Mouse (Mus musculus): ENCODE measurements around the gene Nipbl.

DNA sequence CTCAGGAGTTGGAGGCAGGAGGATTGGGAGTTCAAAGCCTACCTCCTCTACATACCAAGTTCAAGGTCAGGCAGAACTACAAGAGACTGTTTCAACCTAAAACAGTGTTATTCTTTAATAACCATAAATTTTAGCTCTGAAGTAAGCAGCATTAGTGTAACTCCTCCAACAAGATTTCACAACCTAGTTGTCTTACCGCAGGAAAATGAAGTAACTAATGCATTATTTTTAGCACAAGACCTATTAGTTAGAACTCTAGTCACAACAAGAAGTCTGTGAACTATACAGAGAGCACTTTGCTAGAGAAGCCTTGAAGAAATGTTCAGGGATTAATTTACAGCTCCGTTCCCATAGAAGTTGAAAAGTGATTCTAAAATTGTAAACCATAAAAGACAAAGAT, 15.7 kb upstream of the Nipbl start:
- TF ChIP-seq CTCF (IDR thresholded peaks at IDR 0.05; ENCODE audit: extremely low read depth, insufficient read length, insufficient replicate concordance, low read depth, low read length) (no peak), POLR2A (IDR thresholded peaks at IDR 0.05; ENCODE audit: low read depth, low read length) (no peak)

All from small intestine, adult 2 months (tissue).